Mouse (Mus musculus) lung, adult 18-20 months (tissue): ENCODE measurements around the gene Hoxb1.
A peak's percentile ranks its signal among the peaks of the same experiment; 100 is the strongest.

Experiments
- DNase-seq, 2 experiments: peaks; one replicate each; pipeline ENCODE4 v3.0.0; 2022; ENCODE audit warnings: mixed read lengths in 2 of 2

Hoxb1 gene

DNA sequence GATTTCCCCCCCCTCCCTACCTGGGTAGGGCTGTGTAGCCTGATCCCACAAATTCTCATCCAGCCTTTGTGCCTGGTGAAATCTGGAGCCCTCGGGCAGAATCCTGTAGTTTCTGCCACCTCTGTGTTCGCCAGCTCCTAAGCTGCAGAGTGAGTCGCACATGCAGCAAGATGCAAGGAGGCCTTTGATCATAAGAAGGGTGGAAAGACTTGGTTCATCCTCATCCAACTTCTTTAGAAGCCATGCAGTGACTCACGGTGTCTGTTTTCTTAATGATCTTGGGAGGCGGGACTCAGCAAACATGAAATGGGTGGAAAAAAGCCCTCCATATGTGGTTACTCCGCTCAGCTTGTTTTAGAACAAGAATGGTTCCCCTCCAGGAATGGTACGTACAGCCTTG lies 39.3 kb downstream of the Hoxb1 start:
- no peak for DNase-seq

DNA sequence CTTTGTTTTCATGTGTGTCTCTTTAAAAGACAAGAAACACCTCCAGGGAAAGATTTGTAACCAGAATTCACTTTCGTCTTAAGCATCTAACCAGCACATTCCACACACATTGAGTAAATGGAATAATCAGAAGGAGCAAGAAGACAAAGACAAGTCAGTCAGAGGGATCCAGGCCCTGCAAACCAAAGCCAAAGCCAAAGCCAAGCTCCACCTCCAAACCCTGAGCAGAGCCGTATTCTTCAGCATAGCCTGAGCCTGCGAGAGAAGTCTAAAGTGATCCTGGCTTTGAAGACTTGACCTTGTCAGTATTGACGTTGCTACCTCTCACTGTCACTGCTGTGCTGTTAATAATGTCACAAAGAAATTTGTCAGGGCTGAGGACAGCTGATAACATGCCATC lies 40.0 kb downstream of the Hoxb1 start:
- no peak for DNase-seq

DNA sequence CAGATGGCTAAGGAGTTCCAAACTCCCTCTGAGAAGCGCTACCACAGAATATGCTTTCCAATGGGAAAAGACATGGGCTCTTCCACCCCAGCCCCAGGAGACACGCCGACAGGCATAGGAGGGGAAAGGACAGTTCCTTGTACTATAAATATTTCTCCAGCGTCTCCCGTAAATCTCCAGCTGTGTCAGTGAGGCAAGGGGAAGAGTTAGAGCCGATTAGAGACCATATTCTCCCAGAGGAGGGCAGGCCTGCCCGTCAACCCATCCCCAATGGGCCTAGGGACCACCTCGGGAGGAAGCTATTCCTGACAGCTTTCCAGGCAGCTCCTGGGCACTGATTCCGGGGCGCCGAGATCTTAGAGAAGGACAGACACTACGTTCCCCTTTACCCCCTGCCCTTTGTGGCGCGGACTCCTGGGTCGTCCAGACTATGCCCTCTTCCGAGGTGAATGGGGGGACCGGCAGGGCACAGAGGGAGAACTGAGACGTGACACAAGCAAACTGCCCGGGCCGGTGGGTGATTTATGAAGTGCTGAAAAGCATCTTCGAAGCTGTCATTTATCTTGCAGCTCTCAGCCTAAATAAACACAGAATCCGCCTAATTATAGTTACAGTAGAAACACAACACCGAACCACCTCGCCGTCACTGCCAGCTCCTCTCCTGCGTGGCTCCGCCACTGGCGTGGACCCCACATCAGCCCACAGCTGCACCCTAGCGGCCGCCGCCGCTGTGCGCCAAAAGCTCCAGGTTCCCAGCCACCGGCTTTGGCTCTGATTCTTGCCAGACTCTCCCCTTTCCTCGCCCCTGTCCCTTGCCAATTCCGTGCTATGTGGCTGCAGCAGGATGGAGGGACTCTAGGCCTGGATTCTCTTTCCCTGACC lies 41.9 kb downstream of the Hoxb1 start:
- peak; percentile 72 to 81 for DNase-seq

DNA sequence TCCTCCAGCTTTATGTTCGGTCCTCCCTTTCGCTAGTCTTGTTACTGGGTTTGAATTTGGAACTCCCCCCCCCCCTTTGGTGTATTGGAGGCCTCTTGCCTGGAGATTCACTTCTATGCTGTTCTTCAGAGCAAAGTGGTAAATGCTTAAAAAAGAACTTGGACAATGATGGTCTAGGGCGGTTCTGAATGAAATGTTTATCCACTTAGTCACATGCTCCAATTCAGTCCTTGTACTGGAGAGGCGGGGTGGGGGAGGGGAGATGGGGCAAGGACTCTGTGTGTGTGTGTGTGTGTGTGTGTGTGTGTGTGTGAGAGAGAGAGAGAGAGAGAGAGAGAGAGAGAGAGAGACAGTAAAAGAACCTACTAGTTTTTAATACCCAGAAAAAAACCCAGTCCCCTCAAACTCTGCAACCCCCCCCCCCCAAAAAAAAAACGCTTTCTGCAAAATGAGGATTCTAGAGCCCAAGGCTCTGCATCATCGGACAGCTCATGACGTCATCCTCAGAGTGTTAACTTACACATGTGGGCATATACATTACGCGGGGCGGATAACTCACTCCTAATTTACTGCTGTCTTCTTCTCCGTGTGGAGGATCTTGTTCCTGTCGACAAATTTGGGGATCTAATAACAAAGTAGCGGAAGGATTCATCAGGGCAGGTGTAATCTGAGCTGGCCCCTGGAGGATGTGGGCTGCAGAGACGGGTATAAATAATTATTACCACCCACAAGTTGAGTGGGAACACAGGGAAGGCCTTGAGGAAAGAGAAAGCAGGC lies 42.9 kb downstream of the Hoxb1 start:
- DNase-seq, result no peak

DNA sequence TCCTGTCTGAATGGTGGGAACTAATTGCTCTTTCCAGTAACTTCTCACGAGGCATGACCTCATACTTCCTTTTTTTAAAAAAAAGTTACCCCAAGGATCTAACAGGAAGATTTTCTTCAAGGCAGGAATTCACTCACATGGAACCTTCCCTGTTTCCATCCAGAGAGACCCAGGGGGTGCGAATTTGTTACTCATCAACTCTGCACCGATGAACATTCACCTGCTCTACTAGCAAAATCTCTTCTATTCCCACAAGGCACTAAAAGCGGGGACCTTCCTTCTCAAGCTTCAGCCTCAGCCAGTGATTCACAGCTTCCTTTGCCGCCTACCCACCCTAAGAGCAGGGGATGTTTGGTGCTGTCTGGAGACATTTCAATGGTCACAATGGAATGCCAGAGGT lies 45.5 kb downstream of the Hoxb1 start:
- no peak for DNase-seq

DNA sequence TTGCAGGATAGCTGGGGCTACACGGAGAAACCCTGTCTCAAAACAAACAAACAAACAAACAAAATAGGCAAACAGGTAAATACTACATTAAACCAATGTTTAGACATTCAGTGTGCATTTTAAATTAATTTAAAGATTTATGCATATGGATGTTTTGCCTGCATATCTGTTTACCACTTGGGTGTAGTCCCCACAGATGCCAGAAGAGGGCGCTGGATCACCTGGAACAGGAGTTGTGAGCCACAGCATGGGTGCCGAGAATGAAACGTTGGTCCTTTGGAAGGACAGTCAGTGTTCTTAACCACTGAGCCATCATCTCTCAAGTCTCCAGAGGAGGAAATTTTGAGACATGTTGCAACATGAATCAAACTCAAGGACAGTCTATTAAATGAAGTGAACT lies 46.4 kb downstream of the Hoxb1 start:
- no peak for DNase-seq

DNA sequence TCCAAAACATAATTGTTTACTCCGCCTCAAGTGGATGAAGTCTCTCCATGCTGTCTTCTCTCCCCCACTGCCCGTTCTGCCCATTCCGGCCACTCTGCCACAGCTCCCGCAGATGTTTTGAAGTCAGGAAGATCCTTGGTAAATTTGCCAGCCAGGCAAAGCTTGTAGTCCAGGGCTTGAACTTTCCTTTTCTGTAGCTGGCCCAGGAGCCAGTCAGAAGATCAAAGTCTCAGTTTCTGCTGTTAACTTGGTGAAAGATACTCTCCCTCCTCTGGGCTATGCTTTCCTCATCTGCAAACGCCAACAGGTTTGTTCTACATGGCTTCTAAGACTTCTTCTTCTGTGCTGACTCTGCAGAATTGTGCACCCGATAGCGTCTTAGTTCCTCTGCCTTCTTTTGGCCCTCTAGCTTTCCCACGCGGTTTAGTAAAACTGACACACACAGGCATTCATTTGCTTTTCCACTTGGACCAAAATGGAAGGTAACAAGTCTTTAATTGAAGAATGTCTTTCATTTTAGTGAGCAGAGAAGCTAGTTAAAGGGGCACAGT lies 47.5 kb downstream of the Hoxb1 start:
- no peak for DNase-seq

DNA sequence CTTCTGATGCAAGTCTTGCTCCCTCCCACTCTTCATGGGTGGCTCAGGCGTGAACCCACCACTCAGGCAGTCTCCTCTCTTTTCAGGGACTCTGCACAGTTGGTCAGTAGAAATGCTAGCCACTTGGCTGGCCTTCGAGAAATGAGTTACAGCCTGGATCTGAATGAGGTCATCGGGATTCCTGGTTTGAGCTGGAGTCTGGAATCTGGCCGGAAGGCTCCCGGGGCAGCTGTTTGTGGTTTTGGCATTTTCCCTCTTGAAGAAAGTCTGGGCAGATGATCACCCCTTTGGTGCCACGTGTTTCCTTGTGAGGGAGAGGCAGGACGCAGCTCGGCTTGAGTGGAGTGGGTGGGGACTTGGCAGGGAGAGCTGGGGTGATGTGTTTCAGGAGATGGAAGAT lies 48.0 kb downstream of the Hoxb1 start:
- DNase-seq, result peak; percentile 89 to 92

DNA sequence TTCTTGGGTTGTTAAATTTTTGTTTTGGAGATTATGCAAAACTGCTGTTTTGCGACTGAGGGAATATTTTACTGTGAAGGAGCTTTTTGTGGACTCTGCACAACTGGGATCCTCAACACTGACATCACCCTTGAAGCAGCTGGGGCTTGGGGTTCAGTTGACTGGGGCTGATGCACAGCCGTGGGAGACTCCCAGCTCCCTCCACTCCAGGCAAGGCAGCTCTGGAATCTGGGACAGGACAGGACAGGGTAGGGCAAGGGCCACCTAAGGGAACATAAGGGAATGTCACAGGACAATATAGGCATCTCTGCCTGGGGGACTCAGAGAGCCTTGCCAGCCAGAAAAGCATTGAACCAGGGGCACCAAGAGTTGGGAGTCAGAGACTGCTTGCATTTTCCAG lies 48.5 kb downstream of the Hoxb1 start:
- DNase-seq, result peak in 1 of 2 experiments; percentile 13
